Mouse (Mus musculus) limb, embryonic 10.5 days (tissue): Measurements from ENCODE around the gene Pkp3. TPM values are rescaled to one million over a fixed set of nuclear protein-coding genes. Genes with fewer than 3 reads are reported as not detected.
A peak's percentile ranks its signal among the peaks of the same experiment; 100 is the strongest.
"Not testable (repeated sequence)": the region's sequence is repeated elsewhere in the genome, so short reads cannot be mapped to it uniquely, and the experiment has no call there.

Experiments
- DNase-seq: peaks from one replicate; pipeline ENCODE4 v3.0.0-alpha.2; 2017; ENCODE audit warnings: low spot score
- H3K27ac ChIP-seq: fragments of 300-500 bp; sonication (generic); 2 replicates; pipeline ENCODE4 v1.5.1; 2016; ENCODE audit warnings: mild to moderate bottlenecking
- H3K27me3 ChIP-seq: fragments of 300-500 bp; sonication (generic); 2 replicates; pipeline ENCODE4 v1.6.1; 2016; ENCODE audit warnings: low read depth, mild to moderate bottlenecking; ENCODE audit not compliant: poor library complexity, severe bottlenecking
- H3K36me3 ChIP-seq: fragments of 300-500 bp; sonication (generic); 2 replicates; pipeline ENCODE4 v1.6.1; 2016; ENCODE audit warnings: mild to moderate bottlenecking, moderate library complexity
- H3K4me1 ChIP-seq: fragments of 300-500 bp; sonication (generic); 2 replicates; pipeline ENCODE4 v1.6.1; 2016
- H3K4me3 ChIP-seq: fragments of 300-500 bp; sonication (generic); 2 replicates; pipeline ENCODE4 v1.5.1; 2016; ENCODE audit warnings: mild to moderate bottlenecking, moderate library complexity
- H3K9me3 ChIP-seq: fragments of 300-500 bp; sonication (generic); replicated peaks from 2 replicates; pipeline ENCODE4 v1.6.1; 2016; ENCODE audit warnings: mild to moderate bottlenecking
- WGBS: fragments of 180-500 bp; shearing (Covaris S2); methylation state at CpG from one replicate; pipeline ENCODE4 v1.1.7; 2016; 5-methylcytosine and 5-hydroxymethylcytosine counted together
- polyA plus RNA-seq: library from polyadenylated mRNA; unstranded; fragments of >200 nt; fragmentation: Nextera tagmentation; extraction: Ambion mirVana; gene quantifications from 2 replicates; pipeline ENCODE4 v1.2.1, GENCODE M21; 2016

Pkp3 gene
- 6.0 and 8.2 TPM in 2 replicates for polyA plus RNA-seq

DNA sequence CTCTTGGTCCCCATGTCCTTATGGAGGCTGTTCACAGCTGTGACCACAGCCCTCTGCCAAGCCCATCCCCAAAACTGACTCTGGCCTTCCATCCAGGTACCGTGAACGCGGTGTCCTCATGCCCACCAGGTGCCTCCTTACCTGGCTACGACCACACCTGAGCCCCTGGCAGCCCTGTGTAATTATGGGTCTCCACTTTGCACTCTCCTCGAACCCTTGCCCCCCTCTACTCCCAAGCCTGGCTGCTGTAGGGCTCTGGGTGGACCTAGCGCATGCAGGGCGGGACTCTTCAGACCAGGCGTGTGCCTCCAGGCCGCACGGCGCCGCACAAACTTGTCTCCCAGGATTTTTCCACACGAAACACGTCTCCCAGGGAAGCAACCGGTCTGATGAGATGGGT lies at the start of gene Pkp3:
Gene Pkp3, plus strand, starts transcription at position 378 of the 400 bp plus-strand sequence.
- 89% methylated on average over 15 of the region's 15 CpGs for WGBS

DNA sequence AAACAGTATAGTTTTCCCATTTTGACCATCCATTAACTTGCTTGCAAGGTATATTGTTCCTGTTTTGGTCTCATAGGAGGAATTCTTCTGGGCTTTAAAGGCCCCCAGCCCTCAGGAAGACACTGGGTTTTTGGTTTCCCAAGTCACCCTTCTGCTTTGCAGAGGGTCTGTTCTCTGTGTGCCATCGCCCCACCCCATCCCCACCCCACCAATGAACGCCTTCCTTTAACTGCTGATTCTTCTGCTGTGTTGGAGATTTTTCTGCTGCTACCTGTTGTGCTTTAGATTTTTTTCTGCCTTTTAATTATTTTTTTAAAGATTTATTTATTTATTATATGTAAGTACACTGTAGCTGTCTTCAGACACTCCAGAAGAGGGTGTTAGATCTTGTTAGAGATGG lies 49.2 kb upstream of the Pkp3 start, which contains the start of gene Gm17387:
Gene Gm17387, plus strand, starts transcription at position 301 of the 400 bp plus-strand sequence.
- Histone ChIP-seq H3K36me3 (no peaks in the 10 kb centered on the region), H3K9me3 (no peaks in the 10 kb centered on the region), H3K4me1 (peaks cover 17% of the 10 kb centered on the region), H3K27ac (no peak within 1 kb of the TSS), H3K4me3 (no peak within 1 kb of the TSS), H3K27me3 (no peaks in the 10 kb centered on the region)
- no peak for DNase-seq
- 86% methylated on average over 2 of the region's 2 CpGs for WGBS

More for the DNA sequence above, at the start of gene Pkp3:
- no peaks in the 10 kb centered on the region for H3K9me3 ChIP-seq
- peak within 1 kb of the TSS; percentile 36; the same call in 1 of the 2 replicates for H3K27ac ChIP-seq
- H3K36me3 ChIP-seq, result no peaks in the 10 kb centered on the region
- peaks cover 51% of the 10 kb centered on the region for H3K27me3 ChIP-seq
- no peak within 1 kb of the TSS for H3K4me3 ChIP-seq
- DNase-seq, result no peak
- peaks cover 22% of the 10 kb centered on the region for H3K4me1 ChIP-seq

DNA sequence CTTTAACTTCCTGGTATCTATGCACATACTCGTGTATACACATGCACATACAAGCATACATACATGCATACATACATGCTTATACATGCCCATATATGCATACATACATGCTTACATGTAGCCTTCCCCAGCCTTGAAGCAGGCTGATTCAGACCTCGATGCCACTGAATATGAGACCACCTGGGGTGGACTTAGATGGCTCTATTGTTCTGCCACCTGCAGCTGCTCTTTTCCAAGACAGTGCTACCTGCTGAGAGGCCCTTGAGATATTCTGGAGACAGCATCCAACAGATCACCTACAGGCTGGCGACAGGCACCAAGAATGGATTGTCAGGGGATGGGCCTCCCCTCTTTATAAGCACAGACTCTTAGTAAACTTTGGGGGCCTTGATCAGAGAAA lies 47.6 kb upstream of the Pkp3 start:
- H3K9me3 ChIP-seq, result no peaks in the 10 kb centered on the region
- H3K27ac ChIP-seq, result no peak overlapping the region
- no peak for DNase-seq
- no peak overlapping the region for H3K4me3 ChIP-seq
- no peaks in the 10 kb centered on the region for H3K36me3 ChIP-seq
- H3K4me1 ChIP-seq, result peaks cover 10% of the 10 kb centered on the region
- 67% methylated on average over 3 of the region's 3 CpGs for WGBS
- H3K27me3 ChIP-seq, result no peaks in the 10 kb centered on the region

DNA sequence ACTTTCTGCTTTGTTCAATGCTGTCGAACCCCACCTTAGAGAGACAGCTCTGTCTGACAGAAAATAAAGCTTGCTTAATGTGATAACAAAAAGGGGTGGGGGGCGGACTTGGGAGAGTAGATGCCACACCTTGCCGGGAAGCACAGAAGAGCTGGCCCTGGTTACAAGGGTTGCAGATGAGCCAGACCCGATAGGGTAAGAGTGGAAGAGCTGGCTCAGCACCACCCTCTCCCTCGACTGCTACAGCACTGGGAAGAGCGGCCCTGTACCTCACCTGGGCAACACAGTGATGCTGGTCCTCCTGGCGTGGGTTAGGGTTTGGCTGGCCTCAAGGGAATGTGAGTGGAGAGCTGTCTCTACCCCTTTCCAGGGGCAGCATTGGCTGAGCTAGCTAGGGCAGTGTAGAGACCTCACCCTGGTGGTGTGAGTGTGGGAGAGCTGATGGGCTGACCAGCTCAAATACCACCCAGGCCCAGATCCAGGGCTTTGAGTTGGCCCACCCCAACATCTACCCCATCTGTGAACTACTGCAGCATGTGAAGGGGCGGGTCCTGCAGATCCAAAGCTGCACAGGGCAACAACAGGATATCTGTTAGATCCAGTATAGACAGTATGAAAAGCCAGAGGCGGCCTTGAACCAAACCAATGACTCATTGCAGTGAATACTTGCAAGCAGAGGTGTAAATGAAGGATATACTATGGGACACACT lies 45.4 kb upstream of the Pkp3 start:
- H3K27me3 ChIP-seq, result no peaks in the 10 kb centered on the region
- H3K4me3 ChIP-seq, result no peak overlapping the region
- 82% methylated on average over 9 of the region's 9 CpGs for WGBS
- peaks cover 9% of the 10 kb centered on the region for H3K4me1 ChIP-seq
- no peak for DNase-seq
- H3K9me3 ChIP-seq, result no peaks in the 10 kb centered on the region
- H3K27ac ChIP-seq, result no peak overlapping the region
- H3K36me3 ChIP-seq, result no peaks in the 10 kb centered on the region

DNA sequence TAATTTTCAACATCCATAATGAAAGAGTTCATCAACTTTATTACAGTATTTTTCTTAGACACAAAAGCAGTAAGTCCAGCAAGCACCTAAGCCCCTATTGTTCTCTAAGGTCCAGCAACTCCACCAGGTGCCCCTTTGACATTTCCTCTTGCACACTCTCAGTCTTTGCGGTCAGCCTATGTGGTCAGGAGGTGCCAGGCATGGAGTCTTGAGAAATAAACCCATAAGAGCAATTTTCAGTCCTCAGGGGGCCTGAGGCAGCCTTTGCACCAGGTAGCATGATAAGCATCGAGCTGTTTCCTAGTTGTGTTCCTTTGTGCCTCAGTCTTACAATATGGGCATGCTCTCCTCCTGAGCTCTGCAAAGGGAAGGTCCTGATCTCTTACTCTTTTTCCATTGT lies 41.4 kb upstream of the Pkp3 start:
- WGBS, result 84% methylated on average over 1 of the region's 2 CpGs
- not testable (repeated sequence) for DNase-seq

DNA sequence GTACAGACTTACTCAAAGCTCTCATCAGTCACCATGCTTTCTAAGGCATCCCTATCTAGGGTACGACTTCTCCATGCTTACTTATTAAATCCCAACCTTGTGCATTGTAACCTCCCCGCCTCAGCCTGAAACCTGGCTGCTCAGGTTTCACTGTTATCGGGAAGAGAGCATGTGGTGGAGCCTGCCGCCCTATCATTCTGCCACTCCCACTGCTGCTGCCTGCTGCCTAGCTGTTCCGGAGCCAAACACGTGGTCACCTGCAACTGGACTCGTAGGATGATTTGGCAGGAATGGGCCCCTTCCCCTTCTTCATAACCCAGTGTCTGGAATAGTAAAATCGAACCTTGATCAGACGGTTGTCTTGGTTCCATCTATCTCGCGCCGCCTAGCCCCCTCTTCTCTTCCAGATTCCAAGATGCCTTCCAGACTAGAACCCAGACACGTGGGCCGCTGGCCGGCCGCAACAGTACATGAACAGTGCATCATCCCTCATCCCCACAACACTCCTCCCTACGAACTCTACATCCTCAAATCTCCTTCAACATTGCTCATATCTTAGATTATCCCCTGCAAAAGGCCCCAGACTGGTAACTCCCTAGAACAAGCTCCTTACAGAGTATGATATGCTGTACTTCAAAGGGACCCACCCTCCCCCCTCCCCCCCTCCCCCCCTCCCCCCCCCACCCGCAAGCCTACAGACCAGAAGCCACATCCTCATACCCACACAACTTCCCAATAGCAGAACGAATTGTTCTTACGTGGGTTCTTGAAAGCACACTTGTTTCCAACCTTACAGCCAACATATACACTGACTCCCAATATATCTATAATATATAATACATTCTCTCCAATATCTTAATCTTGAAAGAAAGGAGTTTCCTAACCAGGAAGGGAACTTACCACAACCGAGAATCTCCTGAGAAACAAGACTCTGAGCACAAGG lies 39.7 kb upstream of the Pkp3 start:
- Histone ChIP-seq H3K4me3 (no peak overlapping the region), H3K4me1 (peaks cover 21% of the 10 kb centered on the region), H3K27me3 (no peaks in the 10 kb centered on the region), H3K27ac (no peak overlapping the region), H3K9me3 (no peaks in the 10 kb centered on the region), H3K36me3 (no peaks in the 10 kb centered on the region)
- DNase-seq, result no peak
- WGBS, result 77% methylated on average over 20 of the region's 21 CpGs

More for the DNA sequence above, 41.4 kb upstream of the Pkp3 start:
- H3K9me3 ChIP-seq, H3K36me3 ChIP-seq, H3K4me3 ChIP-seq, H3K27ac ChIP-seq, H3K27me3 ChIP-seq: not testable (repeated sequence)
- H3K4me1 ChIP-seq, result peaks cover 16% of the 10 kb centered on the region

DNA sequence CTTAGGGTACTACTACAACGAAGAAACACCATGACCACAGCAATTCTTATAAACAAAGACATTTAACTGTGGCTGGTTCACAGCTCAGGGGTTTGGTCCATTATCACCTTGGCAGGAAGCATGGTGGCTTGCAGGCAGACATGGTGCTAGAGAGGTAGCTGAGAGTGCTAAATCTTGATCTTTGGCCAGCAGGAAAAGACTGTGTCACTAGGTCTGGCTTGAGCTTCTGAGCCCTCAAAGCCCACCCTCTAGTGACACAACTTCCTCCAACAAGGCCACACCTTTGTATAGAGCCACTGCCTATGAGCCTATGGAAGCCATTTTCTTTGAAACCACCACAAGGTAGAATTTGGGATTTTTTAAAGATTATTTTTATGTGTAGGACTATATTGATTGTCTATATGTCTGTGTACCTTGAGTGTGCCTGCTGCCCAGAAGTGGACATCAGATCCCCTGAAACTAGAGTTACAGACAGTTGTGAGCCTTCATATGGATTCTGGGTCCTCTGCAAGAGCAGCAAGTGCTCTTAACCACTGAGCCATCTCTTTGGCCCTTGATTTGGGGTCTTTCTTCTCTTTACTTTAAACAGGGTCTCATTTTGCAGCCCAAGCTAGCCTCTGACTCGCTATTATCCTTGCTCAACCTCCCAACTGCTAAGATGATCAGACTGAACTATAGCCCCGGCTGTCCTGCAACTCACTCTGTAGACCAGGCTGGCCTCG lies 38.5 kb upstream of the Pkp3 start:
- Histone ChIP-seq H3K9me3 (no peaks in the 10 kb centered on the region), H3K27ac (no peak overlapping the region), H3K36me3 (no peaks in the 10 kb centered on the region), H3K4me3 (no peak overlapping the region), H3K27me3 (no peaks in the 10 kb centered on the region), H3K4me1 (peaks cover 18% of the 10 kb centered on the region)
- no peak for DNase-seq
- WGBS, result 91% methylated on average over 4 of the region's 4 CpGs

DNA sequence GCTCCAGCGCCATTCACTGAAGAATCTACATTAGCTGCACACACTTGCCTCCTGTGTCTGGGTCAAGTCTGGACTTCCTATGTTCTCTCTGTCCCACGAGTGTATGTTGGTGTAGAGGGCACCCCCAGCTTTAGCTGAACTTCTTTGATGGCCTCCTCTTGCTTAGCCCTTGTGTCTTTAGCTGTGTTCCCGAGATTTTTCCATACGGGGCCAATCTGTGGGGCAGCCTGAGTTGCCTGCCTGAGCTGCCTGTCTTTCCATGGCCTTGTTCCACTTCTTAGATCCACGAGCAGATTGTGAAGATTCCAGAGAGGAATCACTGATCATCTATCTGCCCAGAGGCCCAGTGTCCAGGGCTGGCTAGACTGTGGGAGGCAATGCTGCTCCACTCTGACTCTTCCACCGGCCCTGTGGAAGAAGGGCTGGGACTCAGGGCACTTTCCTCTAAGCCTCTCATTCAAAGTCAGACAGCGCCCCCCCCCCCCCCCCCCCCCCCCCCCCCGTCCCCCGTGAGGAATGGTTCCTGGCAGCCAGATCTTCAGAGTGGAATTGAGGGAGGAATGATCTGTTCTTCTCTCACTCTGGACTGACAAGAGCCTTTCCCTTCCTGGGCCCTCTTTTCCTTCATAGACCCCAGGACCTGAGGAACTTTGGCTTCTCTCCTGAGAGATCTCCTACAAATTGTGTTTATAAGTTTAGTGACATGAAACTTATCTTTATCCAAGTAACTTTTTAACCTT lies 37.0 kb upstream of the Pkp3 start:
- peak overlapping the region; percentile 11; the same call in 1 of the 2 replicates for H3K27ac ChIP-seq
- DNase-seq, result no peak
- 50% methylated on average over 6 of the region's 9 CpGs for WGBS
- H3K27me3 ChIP-seq, result no peaks in the 10 kb centered on the region
- H3K9me3 ChIP-seq, result no peaks in the 10 kb centered on the region
- no peak overlapping the region for H3K4me3 ChIP-seq
- no peaks in the 10 kb centered on the region for H3K36me3 ChIP-seq
- peaks cover 18% of the 10 kb centered on the region for H3K4me1 ChIP-seq

DNA sequence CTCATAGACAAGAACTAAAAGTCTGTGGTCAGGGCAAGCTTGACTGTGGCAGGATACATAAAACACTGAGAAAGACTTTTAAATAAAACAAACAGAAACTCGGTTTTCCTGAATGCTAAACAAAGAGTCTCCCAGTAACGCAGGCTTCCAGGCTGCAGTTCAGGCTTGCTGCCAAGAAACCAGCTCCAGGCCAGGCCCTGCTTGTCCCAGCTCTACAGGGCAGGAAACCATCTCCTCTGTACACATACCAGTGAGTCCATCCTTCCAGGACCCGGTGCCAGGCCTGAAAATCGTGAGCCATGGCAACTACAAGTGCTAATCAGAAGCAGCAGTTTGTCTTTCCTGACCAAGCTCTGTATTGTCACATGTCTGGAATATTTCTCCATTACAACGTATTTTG lies 36.4 kb upstream of the Pkp3 start:
- peaks cover 18% of the 10 kb centered on the region for H3K4me1 ChIP-seq
- H3K4me3 ChIP-seq, result no peak overlapping the region
- H3K9me3 ChIP-seq, result no peaks in the 10 kb centered on the region
- DNase-seq, result peak; percentile 45
- 38% methylated on average over 5 of the region's 5 CpGs for WGBS
- peak overlapping the region; percentile 11; the same call in 1 of the 2 replicates for H3K27ac ChIP-seq
- no peaks in the 10 kb centered on the region for H3K27me3 ChIP-seq
- H3K36me3 ChIP-seq, result no peaks in the 10 kb centered on the region

DNA sequence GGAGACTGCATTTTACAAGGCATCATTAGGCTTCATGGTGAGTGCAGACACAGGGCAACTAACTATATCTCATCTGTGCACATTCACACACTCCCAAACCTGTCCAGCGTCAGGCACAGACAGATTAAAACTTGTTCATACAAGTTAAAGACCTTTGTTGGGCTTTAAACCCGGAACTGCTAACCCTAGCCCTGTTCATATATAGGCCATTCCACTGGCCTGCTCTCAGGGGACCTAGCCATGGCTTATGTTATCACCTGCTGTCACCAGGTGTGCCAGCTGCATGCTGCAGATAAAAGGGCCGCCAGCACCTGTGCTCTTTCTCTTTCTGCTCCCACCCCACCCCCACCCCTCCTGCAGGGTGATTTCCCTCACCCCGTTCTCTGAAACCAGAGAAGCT lies 35.5 kb upstream of the Pkp3 start:
- Histone ChIP-seq H3K4me1 (peaks cover 26% of the 10 kb centered on the region), H3K36me3 (no peaks in the 10 kb centered on the region), H3K27me3 (no peaks in the 10 kb centered on the region), H3K4me3 (no peak overlapping the region), H3K9me3 (no peaks in the 10 kb centered on the region), H3K27ac (no peak overlapping the region)
- 44% methylated on average over 4 of the region's 4 CpGs for WGBS
- no peak for DNase-seq

DNA sequence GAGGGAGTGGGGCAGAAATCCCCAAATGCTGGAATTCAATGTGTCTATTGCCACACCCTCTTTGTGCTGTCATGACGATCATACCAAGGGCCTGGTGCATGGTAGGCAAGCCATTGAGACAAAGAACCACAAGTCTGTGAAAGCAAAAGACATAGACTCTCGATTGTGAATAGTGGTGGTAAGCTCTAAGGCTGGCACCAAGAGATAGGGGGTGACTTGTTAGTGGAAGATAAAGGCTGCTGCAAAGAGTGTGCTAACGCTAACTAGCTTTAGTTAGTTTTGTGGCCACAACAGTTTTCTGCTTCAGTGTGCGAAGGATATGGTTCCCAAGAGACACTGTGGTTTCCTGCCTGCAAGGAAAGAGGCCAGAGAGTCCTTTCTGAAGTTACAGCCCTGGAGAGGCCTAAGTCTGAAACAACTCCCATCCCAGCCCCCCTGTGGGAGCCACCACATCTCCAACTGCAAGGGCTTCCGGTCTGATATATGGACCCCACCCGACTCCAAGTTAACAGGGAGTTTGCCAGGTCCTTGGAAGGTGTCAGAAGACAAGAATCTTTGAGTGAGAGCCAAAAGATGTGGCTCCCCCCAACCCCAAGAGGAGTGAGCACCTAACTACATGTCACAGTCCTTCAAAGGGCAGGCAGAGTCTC lies 31.0 kb upstream of the Pkp3 start:
- DNase-seq, result no peak
- H3K4me3 ChIP-seq, result 0 out of 2 replicates have a peak overlapping the region, but pooled peaks have one; percentile 48
- peak overlapping the region; percentile 57; the same call in 1 of the 2 replicates for H3K27ac ChIP-seq
- no peaks in the 10 kb centered on the region for H3K9me3 ChIP-seq
- no peaks in the 10 kb centered on the region for H3K36me3 ChIP-seq
- 77% methylated on average over 6 of the region's 6 CpGs for WGBS
- H3K27me3 ChIP-seq, result no peaks in the 10 kb centered on the region
- H3K4me1 ChIP-seq, result peaks cover 28% of the 10 kb centered on the region
